Mouse (Mus musculus): ENCODE measurements around the gene Slc16a4. TPM values are rescaled to one million over a fixed set of nuclear protein-coding genes. Genes with fewer than 3 reads are reported as not detected.
"Not testable (repeated sequence)": the region's sequence is repeated elsewhere in the genome, so short reads cannot be mapped to it uniquely, and the experiment has no call there.

The Slc16a4 gene
- polyA plus RNA-seq, 1 experiment, result 2.8 TPM

- no peak overlapping the region for H3K27ac ChIP-seq (ENCODE audit: insufficient read depth, low read length)
- TF ChIP-seq CTCF (IDR thresholded peaks at IDR 0.05; ENCODE audit: extremely low read depth, insufficient read depth, low read length) (no peak), POLR2A (IDR thresholded peaks at IDR 0.05; ENCODE audit: extremely low read depth, insufficient read depth, low read length) (no peak)
- H3K4me3 ChIP-seq (ENCODE audit: insufficient read depth, low read length), result no peak overlapping the region
- H3K4me1 ChIP-seq (ENCODE audit: control insufficient read depth, insufficient read depth, low read length), result no peaks in the 10 kb centered on the region; the same call in 1 of the 2 replicates
Observed at GRCm38 (mm10) chr3:107286123-107286522, 4.9 kb upstream of the Slc16a4 start.

GRCm38 (mm10) chr3:107287346-107287745 lies 3.7 kb upstream of the Slc16a4 start:
- Histone ChIP-seq H3K4me1 (ENCODE audit: control insufficient read depth, insufficient read depth, low read length) (no peaks in the 10 kb centered on the region; the same call in 1 of the 2 replicates), H3K4me3 (ENCODE audit: insufficient read depth, low read length) (no peak overlapping the region), H3K27ac (ENCODE audit: insufficient read depth, low read length) (no peak overlapping the region)
- TF ChIP-seq CTCF (IDR thresholded peaks at IDR 0.05; ENCODE audit: extremely low read depth, insufficient read depth, low read length) (no peak), POLR2A (IDR thresholded peaks at IDR 0.05; ENCODE audit: extremely low read depth, insufficient read depth, low read length) (no peak)

- Histone ChIP-seq H3K4me3 (ENCODE audit: insufficient read depth, low read length) (no peak overlapping the region), H3K27ac (ENCODE audit: insufficient read depth, low read length) (no peak overlapping the region), H3K4me1 (ENCODE audit: control insufficient read depth, insufficient read depth, low read length) (no peaks in the 10 kb centered on the region; the same call in 1 of the 2 replicates)
- TF ChIP-seq POLR2A (IDR thresholded peaks at IDR 0.05; ENCODE audit: extremely low read depth, insufficient read depth, low read length), result no peak
- TF ChIP-seq CTCF (IDR thresholded peaks at IDR 0.05; ENCODE audit: extremely low read depth, insufficient read depth, low read length), result no peak
Observed at GRCm38 (mm10) chr3:107295672-107296360, 4.8 kb downstream of the Slc16a4 start.

- H3K27ac ChIP-seq (ENCODE audit: insufficient read depth, low read length), result not testable (repeated sequence)
Observed at GRCm38 (mm10) chr3:107296917-107297316, 5.9 kb downstream of the Slc16a4 start.

GRCm38 (mm10) chr3:107317338-107317737 lies 26.3 kb downstream of the Slc16a4 start:
- TF ChIP-seq CTCF (IDR thresholded peaks at IDR 0.05; ENCODE audit: extremely low read depth, insufficient read depth, low read length) (no peak), POLR2A (IDR thresholded peaks at IDR 0.05; ENCODE audit: extremely low read depth, insufficient read depth, low read length) (no peak)
- no peak overlapping the region for H3K27ac ChIP-seq (ENCODE audit: insufficient read depth, low read length)
- H3K4me3 ChIP-seq (ENCODE audit: insufficient read depth, low read length), result no peak overlapping the region
- peaks cover 1% of the 10 kb centered on the region for H3K4me1 ChIP-seq (ENCODE audit: control insufficient read depth, insufficient read depth, low read length)

More at GRCm38 (mm10) chr3:107296917-107297316, 5.9 kb downstream of the Slc16a4 start:
- H3K4me3 ChIP-seq (ENCODE audit: insufficient read depth, low read length); H3K4me1 ChIP-seq (ENCODE audit: control insufficient read depth, insufficient read depth, low read length): not testable (repeated sequence)

- no peak overlapping the region for H3K27ac ChIP-seq (ENCODE audit: insufficient read depth, low read length)
- no peak overlapping the region for H3K4me3 ChIP-seq (ENCODE audit: insufficient read depth, low read length)
- no peaks in the 10 kb centered on the region; the same call in none of the 2 replicates for H3K4me1 ChIP-seq (ENCODE audit: control insufficient read depth, insufficient read depth, low read length)
- no peak for TF ChIP-seq CTCF (IDR thresholded peaks at IDR 0.05; ENCODE audit: extremely low read depth, insufficient read depth, low read length)
- TF ChIP-seq POLR2A (IDR thresholded peaks at IDR 0.05; ENCODE audit: extremely low read depth, insufficient read depth, low read length), result no peak
Observed at GRCm38 (mm10) chr3:107321141-107321540, 30.1 kb downstream of the Slc16a4 start.

- no peak overlapping the region for H3K4me3 ChIP-seq (ENCODE audit: insufficient read depth, low read length)
- no peaks in the 10 kb centered on the region; the same call in none of the 2 replicates for H3K4me1 ChIP-seq (ENCODE audit: control insufficient read depth, insufficient read depth, low read length)
- no peak overlapping the region for H3K27ac ChIP-seq (ENCODE audit: insufficient read depth, low read length)
- TF ChIP-seq POLR2A (IDR thresholded peaks at IDR 0.05; ENCODE audit: extremely low read depth, insufficient read depth, low read length), result no peak
- no peak for TF ChIP-seq CTCF (IDR thresholded peaks at IDR 0.05; ENCODE audit: extremely low read depth, insufficient read depth, low read length)
Observed at GRCm38 (mm10) chr3:107321776-107322175, 30.7 kb downstream of the Slc16a4 start.

- Histone ChIP-seq H3K27ac (ENCODE audit: insufficient read depth, low read length) (no peak overlapping the region), H3K4me1 (ENCODE audit: control insufficient read depth, insufficient read depth, low read length) (peaks cover 5% of the 10 kb centered on the region), H3K4me3 (ENCODE audit: insufficient read depth, low read length) (no peak overlapping the region)
- TF ChIP-seq POLR2A (IDR thresholded peaks at IDR 0.05; ENCODE audit: extremely low read depth, insufficient read depth, low read length) (no peak), CTCF (IDR thresholded peaks at IDR 0.05; ENCODE audit: extremely low read depth, insufficient read depth, low read length) (no peak)
Observed at GRCm38 (mm10) chr3:107326442-107326841, 35.4 kb downstream of the Slc16a4 start.

- H3K4me1 ChIP-seq (ENCODE audit: control insufficient read depth, insufficient read depth, low read length), result peaks cover 5% of the 10 kb centered on the region
- no peak overlapping the region for H3K27ac ChIP-seq (ENCODE audit: insufficient read depth, low read length)
- TF ChIP-seq POLR2A (IDR thresholded peaks at IDR 0.05; ENCODE audit: extremely low read depth, insufficient read depth, low read length) (no peak), CTCF (IDR thresholded peaks at IDR 0.05; ENCODE audit: extremely low read depth, insufficient read depth, low read length) (no peak)
- H3K4me3 ChIP-seq (ENCODE audit: insufficient read depth, low read length), result peak overlapping the region; percentile 50; the same call in 1 of the 2 replicates
Observed at GRCm38 (mm10) chr3:107330503-107331424, 39.7 kb downstream of the Slc16a4 start.

Data from cortical plate, adult 2 months (tissue).